Mouse (Mus musculus) yolk sac, embryonic 10.5 days (tissue): ENCODE data around the gene Bcam.

Source experiments
- DNase-seq: peaks from one replicate; pipeline ENCODE4 v3.0.0-alpha.2; 2017; ENCODE audit warnings: low spot score

The Bcam gene

DNA sequence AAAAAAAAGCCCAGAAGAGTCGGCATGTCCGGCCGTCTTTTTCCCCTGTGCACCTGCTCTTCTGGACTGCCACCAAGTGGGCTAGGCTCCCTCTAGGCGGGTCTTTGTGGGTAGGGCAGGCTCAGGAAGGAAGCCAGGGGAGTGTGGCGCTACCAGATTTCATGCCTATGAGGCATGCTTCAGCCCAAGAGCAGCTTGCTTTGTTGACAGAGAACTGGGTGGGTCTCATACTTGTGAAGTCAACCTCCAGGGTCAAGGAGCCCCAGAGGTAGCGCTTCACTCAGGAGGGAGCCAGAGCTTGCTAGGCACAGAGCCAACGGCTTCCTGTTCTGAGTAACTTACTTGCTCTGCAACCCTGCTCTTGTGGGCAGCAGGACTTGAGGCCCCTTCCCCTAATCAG, 17.2 kb downstream of the Bcam start:
- DNase-seq = no peak

- DNase-seq = no peak
Observed at GRCm38 (mm10) chr7:19752652-19753051, 18.2 kb downstream of the Bcam start.

DNA sequence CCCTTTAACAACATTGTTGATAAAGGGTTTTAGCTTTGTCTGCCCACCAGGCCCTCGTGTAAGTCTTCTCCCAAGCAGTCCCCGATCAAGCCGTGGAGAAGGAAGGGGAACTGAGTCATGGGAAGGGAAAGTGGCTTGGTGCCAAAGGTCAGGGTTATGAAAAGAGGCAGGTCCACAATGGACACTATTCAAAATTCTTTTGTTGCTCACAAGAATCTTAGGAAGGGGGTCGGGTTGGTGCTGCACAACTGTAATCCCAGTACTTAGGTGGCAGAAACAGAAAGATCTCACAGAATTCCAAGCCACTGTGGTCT, 19.8 kb downstream of the Bcam start:
- no peak for DNase-seq

- DNase-seq = peak; percentile 90
Observed at GRCm38 (mm10) chr7:19750217-19751069, 20.4 kb downstream of the Bcam start, which contains the start of gene Nectin2. Gene Nectin2, minus strand, starts transcription at chr7:19750483.

DNA sequence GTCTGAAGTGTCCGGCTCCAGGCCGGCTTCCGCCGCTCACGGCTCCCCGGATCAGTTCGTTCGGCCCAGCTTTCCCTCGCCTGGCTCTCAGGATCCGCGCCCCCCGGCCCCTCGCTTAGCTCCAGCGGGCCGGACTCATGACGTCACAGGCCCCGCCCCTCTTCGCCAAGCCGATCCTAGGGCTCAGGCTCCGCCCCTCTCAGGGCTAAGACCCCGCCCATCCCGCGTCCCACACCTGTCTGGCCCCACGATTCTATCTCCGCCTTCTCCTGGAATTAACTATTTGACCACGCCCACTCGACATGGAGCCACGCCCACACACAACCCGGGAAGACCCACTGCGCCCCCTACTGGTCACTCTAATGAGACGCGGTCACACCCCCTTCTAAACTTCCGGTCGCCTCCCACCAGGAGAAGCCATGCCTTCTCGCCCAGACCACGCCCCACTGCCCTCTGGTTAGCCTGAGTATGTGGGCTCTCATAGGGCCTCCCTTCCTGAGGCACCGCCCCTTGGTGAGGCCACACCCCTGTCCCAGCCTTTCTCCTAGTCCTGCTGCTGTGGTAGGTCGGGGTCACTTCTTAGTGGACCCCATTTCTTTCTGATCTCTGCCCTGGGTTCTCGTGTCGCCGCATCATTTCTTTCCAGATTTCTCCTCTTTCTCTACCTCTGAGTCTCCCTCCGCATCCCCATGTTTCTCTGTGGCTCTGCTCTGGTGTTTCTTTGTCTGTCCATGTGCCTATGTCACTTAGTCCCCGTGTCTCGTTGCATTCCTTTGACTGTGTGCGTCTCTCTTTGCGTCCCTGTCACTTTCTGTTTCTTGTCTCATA, 21.2 kb downstream of the Bcam start:
- peak; percentile 99 for DNase-seq

DNA sequence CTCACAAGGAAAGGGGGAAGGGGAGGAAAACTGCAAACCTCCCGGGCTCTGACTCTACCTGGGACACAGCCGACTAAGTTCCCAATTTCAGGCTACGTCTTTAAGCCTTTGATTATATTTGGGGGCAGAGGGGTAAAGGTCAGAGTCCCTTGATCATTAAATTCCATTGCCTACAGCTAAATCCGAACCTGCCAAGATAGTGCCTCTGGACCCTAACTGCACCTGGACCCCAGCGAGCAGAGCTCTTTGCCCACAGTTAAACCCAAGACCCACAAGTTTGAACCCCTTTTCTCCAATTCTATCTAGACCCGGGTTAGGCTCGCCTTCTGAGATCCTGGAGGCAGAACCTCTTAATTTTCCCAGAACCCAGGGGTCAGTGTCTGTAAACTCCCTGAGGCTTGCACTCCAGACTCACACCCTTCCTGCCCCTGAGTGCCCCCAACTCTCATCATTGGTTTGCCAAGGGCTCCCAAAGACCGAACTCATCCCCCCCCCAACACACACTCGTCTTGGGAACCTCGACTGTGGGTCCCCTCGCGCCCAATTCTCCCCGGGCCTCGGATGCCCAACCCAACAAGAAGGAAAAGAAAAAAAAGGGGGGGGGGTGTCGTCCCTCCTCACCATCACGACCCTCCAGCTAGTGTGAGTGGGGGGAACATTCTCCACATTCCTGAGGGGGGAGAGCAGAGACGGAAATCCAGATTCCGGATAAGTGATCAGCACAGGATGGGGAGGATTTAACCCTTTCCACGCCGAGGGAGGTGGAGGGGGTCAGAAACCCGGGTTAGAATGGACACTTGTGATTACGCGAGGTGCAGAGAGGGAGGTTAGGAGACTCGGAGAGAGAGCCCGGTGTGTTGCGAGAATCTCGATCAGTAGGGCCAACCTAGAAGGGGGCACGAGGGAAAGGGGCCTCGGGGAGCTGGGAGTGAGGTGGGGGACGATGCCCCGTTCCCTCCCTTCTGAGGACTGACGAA, 22.3 kb downstream of the Bcam start:
- peak; percentile 77 for DNase-seq

DNA sequence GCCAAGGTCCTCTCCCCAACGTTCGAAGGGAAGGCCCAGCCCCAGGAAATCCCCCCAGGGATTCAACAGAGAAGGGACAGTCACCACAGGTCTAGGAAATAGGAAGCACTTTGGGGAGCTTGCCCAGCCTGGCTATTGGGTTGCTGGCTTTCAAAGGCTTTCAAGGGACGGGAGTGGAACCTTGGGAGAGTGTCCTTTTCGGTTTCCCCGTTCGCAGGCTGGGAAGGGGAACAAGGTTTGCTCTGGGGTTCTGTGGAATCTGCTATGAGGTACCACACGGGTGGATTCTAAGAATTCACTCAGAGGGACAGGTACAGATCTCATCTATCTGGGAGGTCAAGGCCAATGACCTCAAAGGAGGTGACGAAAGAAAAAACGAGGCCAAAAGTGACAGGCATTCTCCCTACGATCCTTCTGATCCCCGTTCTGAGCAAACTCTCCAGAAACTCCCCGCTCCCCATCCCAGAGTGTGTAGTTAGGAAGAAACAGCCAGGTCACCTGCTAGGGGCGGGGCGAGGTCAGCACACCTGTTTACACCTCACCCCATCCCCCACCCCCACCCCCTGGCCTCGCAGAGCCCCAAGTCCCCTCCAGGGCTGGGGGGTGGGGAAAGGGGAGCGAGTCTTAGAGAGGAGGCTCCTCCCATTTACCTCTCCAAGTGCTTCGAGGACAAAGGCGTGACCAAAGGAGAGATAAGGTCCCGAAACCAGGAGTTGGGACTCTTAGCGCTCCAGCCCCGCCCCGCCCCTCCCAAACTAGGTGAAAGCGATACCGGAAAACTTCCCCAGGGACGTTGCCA, 23.2 kb downstream of the Bcam start:
- DNase-seq = peak; percentile 89

GRCm38 (mm10) chr7:19746426-19747201, 24.2 kb downstream of the Bcam start:
- DNase-seq = peak; percentile 47

GRCm38 (mm10) chr7:19745971-19746370, 24.8 kb downstream of the Bcam start:
- no peak for DNase-seq

- no peak for DNase-seq
Observed at GRCm38 (mm10) chr7:19744590-19745385, 26.0 kb downstream of the Bcam start.

DNA sequence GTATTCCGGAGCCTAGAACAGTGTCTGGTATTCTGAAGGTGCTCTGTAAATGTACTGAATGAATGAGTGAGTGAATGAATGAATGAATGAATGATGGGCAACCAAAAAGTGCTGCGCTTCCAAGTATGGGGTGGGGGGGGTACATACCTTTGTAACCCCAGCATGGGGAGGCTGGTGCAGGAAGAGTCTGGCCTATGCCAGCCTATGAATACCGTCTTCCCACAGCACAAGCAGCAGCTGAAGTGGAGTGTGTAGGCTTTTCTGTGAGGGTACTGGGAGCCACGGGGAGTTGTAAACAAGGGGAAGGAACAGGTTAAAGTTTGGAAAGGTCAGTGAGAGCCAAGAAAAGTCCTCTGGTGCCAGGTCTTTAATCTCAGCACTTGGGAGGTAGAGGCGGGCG, 27.0 kb downstream of the Bcam start:
- no peak for DNase-seq

- DNase-seq = no peak
Observed at GRCm38 (mm10) chr7:19742468-19742867, 28.3 kb downstream of the Bcam start.

DNA sequence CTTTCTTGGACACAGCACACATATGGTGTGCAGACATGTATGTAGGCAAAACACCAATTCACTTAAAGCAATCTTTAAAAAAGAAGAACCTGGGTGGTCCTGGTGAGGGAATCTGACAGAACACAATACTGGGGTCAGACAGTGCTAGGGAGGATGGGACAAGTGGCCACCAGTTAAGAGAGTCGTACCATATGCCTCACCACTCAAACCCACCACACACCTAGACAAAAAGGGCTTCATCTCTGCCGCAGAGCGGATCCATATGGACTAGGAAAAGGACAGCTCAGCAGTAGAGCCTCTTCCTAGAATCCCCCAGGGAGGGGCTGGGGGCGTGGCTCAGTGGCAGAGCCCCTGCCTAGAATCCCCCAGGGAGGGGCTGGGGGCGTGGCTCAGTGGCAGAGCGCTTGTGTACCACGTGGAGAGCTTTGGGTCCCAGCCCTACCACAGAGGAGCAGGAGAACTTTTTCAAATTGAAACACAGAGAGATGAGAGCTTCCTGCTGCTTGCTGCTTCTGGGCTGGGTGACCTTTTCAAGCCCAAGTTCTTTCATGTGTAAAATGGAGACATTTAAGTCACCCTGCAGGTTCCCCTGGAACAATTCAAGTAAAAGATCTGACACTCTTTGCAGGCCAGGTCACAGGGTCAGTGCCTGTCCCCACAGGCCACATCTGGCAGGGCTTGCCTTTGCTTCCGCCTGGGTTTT, 29.3 kb downstream of the Bcam start:
- peak; percentile 79 for DNase-seq

- DNase-seq = no peak
Observed at GRCm38 (mm10) chr7:19740269-19740668, 30.5 kb downstream of the Bcam start.

DNA sequence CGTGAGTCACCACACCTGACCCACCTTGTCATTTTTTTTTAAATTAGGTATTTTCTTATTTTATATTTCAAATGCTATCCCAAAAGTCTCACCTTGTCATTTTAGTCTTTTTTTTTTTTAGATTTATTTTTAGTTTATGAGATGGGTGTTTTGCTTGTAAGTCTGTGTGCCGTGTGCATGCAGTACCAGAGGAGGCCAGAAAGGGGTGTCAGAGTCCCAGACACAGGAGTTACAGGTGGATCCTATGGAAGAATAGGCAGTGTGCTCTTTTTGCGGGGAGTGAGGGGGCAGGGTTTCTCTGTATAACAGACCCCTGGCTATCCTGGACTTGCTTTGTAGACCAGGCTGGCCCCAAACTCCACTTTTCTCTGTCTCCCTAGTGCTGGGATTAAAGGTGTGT, 32.0 kb downstream of the Bcam start:
- no peak for DNase-seq

DNA sequence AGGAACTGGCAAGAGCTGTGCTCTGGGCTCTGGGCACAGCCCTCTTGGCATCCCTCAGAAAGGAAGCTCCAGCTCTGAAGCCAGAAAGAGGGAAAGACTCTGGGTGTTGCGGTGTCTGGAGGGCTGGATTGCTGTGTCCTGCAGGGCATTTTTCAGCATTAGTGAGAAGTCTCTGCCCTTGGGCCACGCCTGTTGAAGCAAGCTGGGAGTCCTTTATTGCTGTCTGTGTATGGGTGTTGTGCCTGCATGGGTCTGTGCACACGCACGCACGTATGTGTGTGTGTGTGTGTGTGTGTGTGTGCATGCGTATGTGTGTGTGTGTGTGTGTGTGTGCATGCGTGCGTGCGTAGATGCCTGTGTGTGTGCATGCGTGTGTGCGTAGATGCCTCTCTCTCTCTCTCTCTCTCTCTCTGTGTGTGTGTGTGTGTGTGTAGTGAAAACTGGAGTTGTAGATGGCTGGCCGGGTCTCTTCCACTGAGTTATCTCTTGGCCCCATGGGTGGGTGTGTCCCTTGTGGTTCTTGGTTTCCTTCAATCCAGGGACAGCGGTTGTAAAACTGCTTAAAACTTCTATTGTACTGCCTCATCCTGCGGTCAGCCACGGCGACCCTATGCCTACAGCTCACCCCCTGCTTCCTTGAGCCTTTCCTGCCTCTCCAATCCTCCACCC, 34.3 kb downstream of the Bcam start:
- no peak for DNase-seq

- DNase-seq = no peak
Observed at GRCm38 (mm10) chr7:19734178-19734666, 36.6 kb downstream of the Bcam start.

DNA sequence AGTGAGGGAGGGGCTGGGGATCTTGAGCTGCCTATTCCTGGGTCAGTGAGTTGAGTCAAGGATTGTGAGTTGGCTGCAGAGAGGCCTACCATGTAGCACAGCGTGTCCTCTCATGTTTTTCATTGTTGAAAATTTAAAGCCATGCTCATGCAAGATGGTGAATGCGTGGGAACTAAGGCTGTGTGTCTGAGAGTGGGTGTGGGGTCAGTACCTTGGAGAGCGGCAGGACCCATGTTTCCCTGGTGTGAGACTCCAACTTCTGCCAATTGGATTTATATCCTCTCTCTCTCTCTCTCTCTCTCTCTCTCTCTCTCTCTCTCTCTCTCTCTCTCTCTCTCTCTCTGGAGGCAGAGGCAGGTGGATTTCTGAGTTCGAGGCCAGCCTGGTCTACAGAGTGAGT, 44.3 kb downstream of the Bcam start:
- no peak for DNase-seq
